13 mouse cellular contexts compared by ENCODE assay signal in the genomic region with DNA sequence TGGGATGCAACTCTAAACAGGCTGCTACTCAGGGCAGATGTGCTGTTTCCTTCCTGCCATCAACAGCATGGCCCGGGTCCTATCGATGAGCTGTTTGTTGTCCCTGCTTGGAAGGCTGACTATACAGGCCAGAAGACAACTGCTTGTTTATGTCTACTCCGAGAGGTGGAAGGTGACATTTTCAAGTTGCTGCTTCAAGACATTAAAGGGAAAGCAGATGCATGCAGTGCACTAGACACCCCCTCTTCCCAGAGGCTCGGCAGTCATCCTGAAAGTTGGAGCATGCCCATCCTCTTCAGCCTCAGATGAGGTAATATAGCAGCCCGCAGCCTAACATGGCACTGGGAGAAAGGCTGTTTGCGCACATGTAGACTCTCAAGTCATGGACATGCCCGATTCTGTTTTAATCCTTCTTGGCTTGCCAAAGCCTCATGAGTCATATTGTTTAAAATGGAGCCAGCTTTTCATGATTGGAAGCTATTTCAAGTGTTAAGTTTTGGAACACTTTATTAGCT. TPM values are rescaled to one million over a fixed set of nuclear protein-coding genes. Genes with fewer than 3 reads are reported as not detected.
DNase-seq lines count a peak whose midpoint lies in the region; TF ChIP-seq lines count a peak whose summit lies in the region.
"Had no signal": no experiment of that assay in that cellular context is flagged by ENCODE, and none has a peak within 500 bp of the region (broad histone marks: within the 10 kb centered on the region; RNA-seq: fewer than 3 reads in every experiment).

No protein-coding gene starts in this region.

- no peaks in the 10 kb centered on the region for H3K4me1 ChIP-seq in thymus, adult 2 months (replicated peaks; ENCODE audit: control insufficient read depth, insufficient read depth, low read length)

- no peaks in the 10 kb centered on the region for H3K79me2 ChIP-seq in C2C12 (ENCODE audit: control insufficient read depth, insufficient read depth)

- no peaks in the 10 kb centered on the region for H3K79me3 ChIP-seq in C2C12 (ENCODE audit: low read depth)

- no peaks in the 10 kb centered on the region for H3K36me3 ChIP-seq in C2C12 (ENCODE audit: control insufficient read depth, insufficient read depth)
- H3K36me3 ChIP-seq in thymus, adult 2 months (ENCODE audit: control insufficient read depth, insufficient read depth, low read length) = no peaks in the 10 kb centered on the region
- H3K36me3 ChIP-seq: heart, embryonic 13.5 days; liver, embryonic 15.5 days had no signal

- intact Hi-C loops in left cerebral cortex, postnatal 36 days (cut with DNase I) = no loop called here

- no peak overlapping the region for H3K27ac ChIP-seq in thymus, adult 2 months (ENCODE audit: control insufficient read depth, insufficient read depth, low read length)
- H3K27ac ChIP-seq: heart, embryonic 13.5 days; liver, embryonic 15.5 days had no signal

- 71% methylated on average over 7 of the region's 7 CpGs for WGBS in thymus, adult 2 months

- no peak overlapping the region for H3ac ChIP-seq in C2C12 (ENCODE audit: control insufficient read depth, insufficient read length, low read depth)

- H3K27me3 ChIP-seq in C2C12 (ENCODE audit: control insufficient read depth, insufficient read depth, insufficient read length) = no peaks in the 10 kb centered on the region
- no peaks in the 10 kb centered on the region for H3K27me3 ChIP-seq in thymus, adult 2 months (ENCODE audit: control insufficient read depth, insufficient read depth, low read length)

- no peak for TF ChIP-seq CTCF in C2C12 (IDR thresholded peaks at IDR 0.05; ENCODE audit: control insufficient read depth, insufficient read depth, insufficient read length)
- no peak for TF ChIP-seq CTCF in thymus, adult 2 months (IDR thresholded peaks at IDR 0.05; ENCODE audit: borderline replicate concordance, control insufficient read depth, extremely low read depth, insufficient read depth, low read length, poor library complexity)

- H3K4me3 ChIP-seq in C2C12 (ENCODE audit: insufficient read depth, poor library complexity, severe bottlenecking) = no peak overlapping the region
- no peak overlapping the region for H3K4me3 ChIP-seq in thymus, adult 2 months (ENCODE audit: control insufficient read depth, insufficient read depth, low read length)
- H3K4me3 ChIP-seq: heart, embryonic 13.5 days; liver, embryonic 15.5 days had no signal

- TF ChIP-seq POLR2A in thymus, adult 2 months (IDR thresholded peaks at IDR 0.05; ENCODE audit: control insufficient read depth, extremely low read depth, insufficient read depth, low read length, poor library complexity) = no peak

- DNase-seq in 3134 (ENCODE audit: extremely low read depth, insufficient read length, low spot score) = peak; percentile 56
- DNase-seq in heart, adult 8-10 months (ENCODE audit: low spot score) = peak; percentile 52
- peak; percentile 39 to 55 for DNase-seq in left cerebral cortex, postnatal 36 days (ENCODE audit: low spot score in 2 of 2)
- no peak for DNase-seq in thymus, adult 2 months
- no peak for DNase-seq in cerebellum, adult 11-12 months
- no peak for DNase-seq in cerebellum, postnatal 4 days (ENCODE audit: low spot score in 2 of 2)
- DNase-seq: cerebellum, adult 8-10 months; kidney, adult 11 months; thymus, postnatal 14 days had no signal

TF ChIP-seq in C2C12, 6 proteins besides CTCF, POLR2A, EP300 and RAD21:
- TF ChIP-seq FOSL1 (IDR thresholded peaks at IDR 0.05; ENCODE audit: insufficient read depth, low read length, poor library complexity, severe bottlenecking) = no peak
- peak; percentile 76 for TF ChIP-seq MAX (IDR thresholded peaks at IDR 0.05)

RNA-seq across cellular contexts. Expression of gene Aknad1, which starts 23.2 kb away (rescaled TPM):
- polyA plus RNA-seq in C2C12 (2012; fragmentation: generic; extraction: Trizol) = 0.20 TPM
- total RNA-seq in heart, adult 8-10 months (2022) = under 1 TPM in 1 of 4 experiments, not detected in 3; 0.16 TPM
- total RNA-seq in left cerebral cortex, postnatal 36 days (2021) = not detected
- 0.05 TPM in 1 of 2 replicates, not detected in the other for polyA plus RNA-seq in thymus, adult 2 months (2012; rRNA removed)
- polyA plus RNA-seq: neural tube, embryonic 14.5 days had no signal

RNA-seq across cellular contexts. Expression of gene Gpsm2, which starts 40.5 kb away (rescaled TPM):
- 29.0 TPM for polyA plus RNA-seq in C2C12 (2012; fragmentation: generic; extraction: Trizol)
- 1 to 10 TPM in 1 of 4 experiments, under 1 TPM in 3; 0.41 to 1.3 (median 0.61) TPM for total RNA-seq in heart, adult 8-10 months (2022)
- 10 to 100 TPM; 12.7 to 15.3 TPM for total RNA-seq in left cerebral cortex, postnatal 36 days (2021)
- 6.2 and 7.8 TPM in 2 replicates for polyA plus RNA-seq in thymus, adult 2 months (2012; rRNA removed)

Comparison
In these comparisons a context has a peak if more than half of its experiments do, and no peak if none do; other contexts are left out.
1. DNase-seq: peak in 3134 (single experiment), heart, adult 8-10 months (single experiment) and left cerebral cortex, postnatal 36 days (2 of 2); none in thymus, adult 2 months (single experiment), cerebellum, adult 11-12 months (single experiment) and cerebellum, postnatal 4 days (0 of 2).
2. RNA of gene Gpsm2, which starts 40.5 kb away (total RNA-seq): 12.7 to 15.3 TPM in left cerebral cortex, postnatal 36 days; 0.41 to 1.3 TPM in heart, adult 8-10 months; every median in the first group is over 4 times any median in the second.